Mouse (Mus musculus) liver, embryonic 14.5 days (tissue): ENCODE results near the gene Zfp46. TPM values are rescaled to one million over a fixed set of nuclear protein-coding genes. Genes with fewer than 3 reads are reported as not detected.

Source experiments
- ATAC-seq: fragments of 200-750 bp; cut with Nextera tagmentation; 2 replicates; pipeline ENCODE4 v1.8.0; 2017; ENCODE audit warnings: moderate number of reproducible peaks, mild to moderate bottlenecking, moderate library complexity; ENCODE audit not compliant: insufficient read depth
- DNase-seq, 3 experiments: peaks; one replicate each; pipeline ENCODE4 v3.0.0-alpha.2; 2012 to 2013; ENCODE audit warnings: low read depth in 3 of 3, low spot score in 3 of 3
- H3K27ac ChIP-seq: fragments of 300-500 bp; sonication (generic); 2 replicates; pipeline ENCODE4 v1.5.1; 2014; ENCODE audit warnings: moderate library complexity, mild to moderate bottlenecking, control low read depth, inconsistent platforms
- H3K27me3 ChIP-seq: fragments of 300-500 bp; sonication (generic); 2 replicates; pipeline ENCODE4 v1.6.1; 2014; ENCODE audit warnings: mild to moderate bottlenecking, low read length, moderate library complexity; ENCODE audit not compliant: control insufficient read depth, insufficient read depth
- H3K36me3 ChIP-seq: fragments of 300-500 bp; sonication (generic); replicated peaks from 2 replicates; pipeline ENCODE4 v1.6.1; 2014; ENCODE audit warnings: low read depth; ENCODE audit not compliant: control insufficient read depth, insufficient read depth
- H3K4me1 ChIP-seq, 2 experiments: fragments of 200-500 bp in 1 of 2; fragments of 300-500 bp in 1 of 2; sonication (generic) in 1 of 2; replicated peaks; 2 replicates each; pipeline ENCODE4 v1.6.1; 2012 to 2014; ENCODE audit warnings: antibody characterized with exemption in 1 of 2, inconsistent platforms in 1 of 2, low read length in 1 of 2; ENCODE audit not compliant: control insufficient read depth in 2 of 2, insufficient read depth in 2 of 2
- H3K4me2 ChIP-seq: fragments of 300-500 bp; sonication (generic); 2 replicates; pipeline ENCODE4 v1.6.1; 2014; ENCODE audit warnings: low read depth, mild to moderate bottlenecking, control low read depth, moderate library complexity
- H3K4me3 ChIP-seq, 2 experiments: fragments of 200-500 bp in 1 of 2; fragments of 300-500 bp in 1 of 2; sonication (generic) in 1 of 2; 2 replicates each; pipeline ENCODE4 v1.5.1; 2012 to 2014; ENCODE audit warnings: low read depth in 2 of 2, low read length in 2 of 2, mild to moderate bottlenecking in 2 of 2, control low read depth in 1 of 2, inconsistent platforms in 1 of 2, moderate library complexity in 1 of 2; ENCODE audit not compliant: insufficient read depth in 1 of 2
- H3K9ac ChIP-seq: fragments of 300-500 bp; sonication (generic); replicated peaks from 2 replicates; pipeline ENCODE4 v1.6.1; 2014; ENCODE audit warnings: mild to moderate bottlenecking, control low read depth, moderate library complexity
- H3K9me3 ChIP-seq: fragments of 300-500 bp; sonication (generic); 2 replicates; pipeline ENCODE4 v1.6.1; 2016; ENCODE audit warnings: low read length, mixed read lengths; ENCODE audit not compliant: control insufficient read depth
- CTCF ChIP-seq: IDR thresholded peaks from 2 replicates; pipeline ENCODE4 v1.5.1; 2016; ENCODE audit warnings: antibody characterized with exemption, low read depth, control low read depth
- EP300 ChIP-seq: IDR thresholded peaks from 2 replicates; pipeline ENCODE4 v1.6.1; 2016; ENCODE audit warnings: antibody characterized with exemption, low read depth
- WGBS: fragments of 180-500 bp; shearing (Covaris S2); extraction: QIAGEN DNeasy Blood & Tissue Kit; methylation state at CpG from one replicate; pipeline ENCODE4 v1.1.7; 2014; ENCODE audit not compliant: insufficient replicate concordance; 5-methylcytosine and 5-hydroxymethylcytosine counted together
- polyA plus RNA-seq, 2 experiments: library from polyadenylated mRNA; depleted of rRNA in 1 of 2; stranded (reverse) in 1 of 2; unstranded in 1 of 2; fragments of >200 nt; fragmentation: Nextera tagmentation in 1 of 2; extraction: Ambion mirVana in 1 of 2; gene quantifications; 2 replicates each; pipeline versions ENCODE4 v1.2.1 to v1.2.3; 2012 to 2014

Zfp46 gene
- polyA plus RNA-seq, 2 experiments = 2.6 to 2.7 TPM

DNA sequence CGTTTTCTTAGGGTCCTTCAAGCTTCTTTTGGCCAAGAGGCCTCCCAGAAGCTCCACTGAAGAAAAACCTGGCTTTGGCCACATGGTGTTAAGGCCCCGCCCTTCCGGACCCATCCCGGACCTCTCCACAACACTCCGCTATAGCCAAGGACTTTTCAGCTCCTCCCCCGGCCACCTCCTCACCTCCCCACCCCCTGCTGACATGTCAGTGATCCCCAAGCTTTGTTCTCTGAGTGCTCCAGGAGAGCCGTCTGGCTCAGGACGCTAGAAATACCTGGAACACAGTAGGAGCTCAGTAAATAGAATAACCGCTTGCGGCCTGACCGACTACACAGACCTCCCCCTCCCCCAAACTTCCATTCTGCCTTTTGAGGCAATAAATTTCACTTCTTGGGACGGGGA, 37.9 kb upstream of the Zfp46 start:
- H3K9me3 ChIP-seq = no peaks in the 10 kb centered on the region

DNA sequence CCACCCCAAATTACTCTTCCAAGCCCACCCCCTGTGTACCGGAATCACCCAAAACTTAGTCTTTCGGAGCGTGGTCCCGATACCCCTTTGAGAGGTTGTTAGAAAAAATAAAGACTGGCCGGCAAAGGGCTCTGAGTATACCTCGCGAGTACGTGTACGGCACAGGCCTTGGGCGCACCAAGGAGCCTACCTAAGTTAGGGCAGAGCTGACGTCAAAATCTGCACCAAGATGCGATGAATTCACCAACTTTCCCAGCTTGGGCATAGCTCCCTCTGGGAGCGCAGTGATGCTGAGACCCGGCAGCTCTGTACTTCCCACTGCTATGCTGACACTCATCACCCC, 37.1 kb upstream of the Zfp46 start:
- DNase-seq = no peak
- no peak overlapping the region for H3K9ac ChIP-seq
- no peak overlapping the region for H3K27ac ChIP-seq
- no peaks in the 10 kb centered on the region for H3K9me3 ChIP-seq
- 0 out of 4 replicates have a peak, but pooled peaks cover 0 to 4% of the 10 kb centered on the region in 2 experiments for H3K4me1 ChIP-seq
- no peak for ATAC-seq
- no peaks in the 10 kb centered on the region for H3K36me3 ChIP-seq
- peaks cover 51% of the 10 kb centered on the region for H3K27me3 ChIP-seq
- WGBS = 3% methylated on average over 14 of the region's 14 CpGs
- peak overlapping the region; percentile 54 for H3K4me2 ChIP-seq
- no peak overlapping the region for H3K4me3 ChIP-seq
- TF ChIP-seq EP300 (no peak), CTCF (no peak)

More for the DNA sequence above, 37.9 kb upstream of the Zfp46 start:
- Histone ChIP-seq H3K27ac (no peak overlapping the region), H3K36me3 (no peaks in the 10 kb centered on the region), H3K4me2 (peak overlapping the region; percentile 15; the same call in 1 of the 2 replicates), H3K9ac (no peak overlapping the region), H3K4me3 (no peak overlapping the region), H3K27me3 (peaks cover 48% of the 10 kb centered on the region), H3K4me1 (0 out of 4 replicates have a peak, but pooled peaks cover 0 to 4% of the 10 kb centered on the region in 2 experiments)
- ATAC-seq = no peak
- WGBS = 2% methylated on average over 12 of the region's 12 CpGs
- no peak for DNase-seq
- TF ChIP-seq CTCF (no peak), EP300 (no peak)

DNA sequence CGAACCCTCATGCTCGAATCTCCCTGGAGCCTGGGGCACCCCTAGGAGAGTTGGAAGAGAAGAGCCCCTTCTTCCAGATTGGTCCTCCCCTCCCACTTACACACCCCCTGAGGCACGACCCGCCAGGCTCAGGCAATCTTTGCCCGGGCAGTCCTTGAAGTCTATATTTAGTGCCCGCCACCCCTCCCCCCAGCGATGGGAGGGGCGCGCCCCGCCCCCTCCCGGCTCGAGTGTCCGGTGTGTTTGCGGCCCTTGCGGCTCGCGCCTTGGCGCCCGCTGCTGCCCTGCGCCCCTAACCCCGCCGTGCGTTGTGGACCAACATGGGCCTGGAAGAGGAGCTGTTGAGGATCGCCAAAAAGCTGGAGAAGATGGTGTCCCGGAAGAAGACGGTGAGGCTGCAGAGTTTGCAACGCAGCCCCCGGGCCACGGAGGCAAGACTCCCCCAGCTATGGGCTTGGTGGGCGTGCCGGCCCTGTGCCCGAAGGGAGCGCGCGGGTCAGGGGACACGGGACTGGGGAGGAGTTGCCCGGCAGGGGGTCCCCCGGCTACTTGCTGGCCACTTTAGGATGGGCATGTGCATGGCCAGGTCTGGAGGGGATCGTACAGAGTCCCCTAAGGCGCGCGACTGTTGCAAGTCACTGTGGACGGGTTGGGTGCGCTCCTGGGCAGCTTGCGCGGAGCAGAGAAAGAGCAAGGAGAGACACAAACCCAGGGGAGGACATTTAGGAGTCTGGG, 36.6 kb upstream of the Zfp46 start, which contains the start of gene Tcea3:
Tcea3 (plus strand) TSS at position 1 of the 735 bp plus-strand sequence.
- Histone ChIP-seq H3K9me3 (no peaks in the 10 kb centered on the region), H3K27ac (no peak within 1 kb of the TSS), H3K4me3 (peak within 1 kb of the TSS; percentile 15 to 53), H3K4me2 (peak within 1 kb of the TSS; percentile 54), H3K36me3 (no peaks in the 10 kb centered on the region), H3K27me3 (peaks cover 51% of the 10 kb centered on the region), H3K4me1 (0 out of 4 replicates have a peak, but pooled peaks cover 0 to 4% of the 10 kb centered on the region in 2 experiments), H3K9ac (no peak within 1 kb of the TSS)
- DNase-seq = no peak
- 1% methylated on average over 46 of the region's 46 CpGs for WGBS
- ATAC-seq = peak; percentile 26; the same call in 1 of the 2 replicates
- no peak for TF ChIP-seq EP300
- TF ChIP-seq CTCF = no peak

DNA sequence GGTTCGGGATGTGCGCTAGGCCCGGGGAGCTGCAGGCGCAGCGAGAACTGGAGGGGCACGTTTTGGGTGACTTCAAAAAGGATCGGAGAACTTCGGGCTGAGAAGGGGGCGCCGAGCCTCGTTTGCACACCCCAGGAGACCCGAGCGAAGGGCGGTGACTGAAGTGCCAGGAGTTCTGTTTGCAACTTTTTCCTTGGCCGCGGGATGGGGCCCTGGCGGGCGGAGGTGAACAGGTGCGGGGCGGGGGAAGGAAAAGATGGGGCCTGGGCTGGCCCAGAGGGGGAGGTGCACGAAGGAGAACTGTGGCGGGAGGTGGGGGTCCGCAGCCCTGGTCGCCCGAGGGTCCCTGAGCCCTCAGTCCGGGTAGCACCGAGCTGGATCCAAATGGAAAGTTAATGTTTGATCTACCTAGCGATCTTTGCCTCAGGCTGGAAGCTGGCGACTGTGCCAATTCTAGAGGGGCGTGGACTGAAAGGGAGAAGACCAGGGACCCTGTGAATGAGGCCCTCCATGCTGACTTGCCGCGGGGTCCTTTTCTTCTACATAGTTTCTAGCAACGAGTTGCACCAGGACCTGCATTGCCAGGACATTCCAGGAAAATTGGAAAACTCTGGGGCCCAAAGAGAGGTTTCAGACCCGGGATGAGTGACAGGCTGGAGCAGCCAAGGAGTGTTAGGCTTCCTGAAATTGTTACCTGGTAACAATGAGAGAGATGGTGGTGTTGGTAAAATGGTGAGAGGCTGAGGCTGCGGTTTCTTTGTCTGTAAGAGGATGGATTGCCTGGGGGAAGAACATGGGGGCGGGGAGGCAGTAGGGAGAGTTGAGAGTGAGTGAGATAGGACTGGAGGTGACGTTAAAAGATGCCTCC, 35.8 kb upstream of the Zfp46 start:
- no peak overlapping the region for H3K27ac ChIP-seq

DNA sequence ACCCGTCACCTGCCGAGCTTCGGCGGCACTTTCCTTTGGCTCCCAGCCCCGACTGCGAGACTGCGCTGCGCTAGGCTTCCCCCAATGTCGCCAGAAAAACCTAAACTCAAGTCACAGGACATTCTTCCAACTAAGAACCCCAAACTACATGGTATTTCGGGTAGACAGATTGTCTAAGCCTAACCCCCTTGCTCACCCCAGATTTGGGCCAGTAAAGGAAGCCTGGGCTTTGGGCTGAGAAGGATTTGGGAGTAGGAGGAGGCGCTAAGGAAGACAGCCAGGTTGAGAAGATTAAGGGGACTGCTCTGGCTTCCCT, 35.2 kb upstream of the Zfp46 start:
- peak overlapping the region; percentile 54; the same call in 1 of the 2 replicates for H3K4me2 ChIP-seq
- ATAC-seq (no peak), DNase-seq (no peak)
- TF ChIP-seq EP300 (no peak), CTCF (no peak)
- no peak overlapping the region for H3K4me3 ChIP-seq
- H3K27ac ChIP-seq = no peak overlapping the region
- no peaks in the 10 kb centered on the region for H3K36me3 ChIP-seq
- H3K27me3 ChIP-seq = peaks cover 51% of the 10 kb centered on the region
- H3K9me3 ChIP-seq = no peaks in the 10 kb centered on the region
- H3K9ac ChIP-seq = no peak overlapping the region
- 0 out of 4 replicates have a peak, but pooled peaks cover 0 to 4% of the 10 kb centered on the region in 2 experiments for H3K4me1 ChIP-seq
- WGBS = 3% methylated on average over 11 of the region's 11 CpGs

More for the DNA sequence above, 35.8 kb upstream of the Zfp46 start:
- WGBS = 3% methylated on average over 36 of the region's 37 CpGs
- no peak overlapping the region for H3K9ac ChIP-seq
- H3K4me3 ChIP-seq = peak overlapping the region; percentile 15 to 53
- peak overlapping the region; percentile 54 for H3K4me2 ChIP-seq
- H3K9me3 ChIP-seq = no peaks in the 10 kb centered on the region
- H3K27me3 ChIP-seq = peaks cover 51% of the 10 kb centered on the region
- ATAC-seq (no peak), DNase-seq (no peak)
- TF ChIP-seq CTCF (no peak), EP300 (no peak)
- H3K36me3 ChIP-seq = no peaks in the 10 kb centered on the region
- H3K4me1 ChIP-seq = 0 out of 4 replicates have a peak, but pooled peaks cover 0 to 4% of the 10 kb centered on the region in 2 experiments
